Mouse (Mus musculus) c-Kit-positive CD71-negative TER-119-negative erythroid progenitor cells, embryonic 14.5 days (primary cell): ENCODE measurements around the gene Scn9a.

Source experiments
- DNase-seq: peaks from one replicate; pipeline ENCODE4 v3.0.0-alpha.2; 2013; ENCODE audit warnings: low read depth

The Scn9a gene

GRCm38 (mm10) chr2:66462458-66462857, 172.3 kb downstream of the Scn9a start:
- no peak for DNase-seq

- no peak for DNase-seq
Observed at GRCm38 (mm10) chr2:66440711-66441110, 194.1 kb downstream of the Scn9a start, which contains the start of gene Scn1a. Gene Scn1a (minus strand): TSS chr2:66440840.

DNA sequence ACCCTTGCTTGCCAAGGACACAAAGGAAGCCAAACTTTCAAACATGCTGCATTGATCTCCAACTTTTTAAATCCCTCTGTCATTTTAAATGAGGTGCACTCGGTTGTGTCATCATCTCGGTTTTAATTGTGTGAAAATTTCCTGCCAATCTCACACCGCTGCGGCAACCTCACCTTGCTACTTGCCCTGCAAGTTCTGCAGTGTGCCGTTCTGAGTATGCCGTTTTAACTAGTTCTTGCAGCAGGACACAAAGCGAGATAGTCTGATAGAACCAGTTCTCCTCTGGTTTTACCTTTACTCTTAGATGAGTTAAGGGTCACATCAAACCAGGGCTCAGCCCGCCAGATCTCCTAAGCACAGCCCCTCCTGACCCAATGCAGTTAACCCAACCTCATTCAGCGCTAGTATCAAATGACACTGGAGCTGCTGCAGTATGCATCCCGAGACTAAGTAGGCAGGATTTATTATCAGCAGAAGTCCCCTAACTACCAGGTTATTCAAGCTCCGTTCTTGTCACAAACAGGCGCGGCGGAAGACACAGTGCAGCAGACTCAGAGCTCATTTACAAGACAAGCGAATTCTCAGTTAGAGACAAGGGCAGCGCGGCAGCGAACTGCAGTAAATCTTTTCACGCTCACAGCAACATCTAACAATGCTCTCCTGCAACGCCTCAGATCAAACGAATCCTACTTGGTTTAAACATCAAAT, 194.8 kb downstream of the Scn9a start:
- DNase-seq: no peak

- DNase-seq: no peak
Observed at GRCm38 (mm10) chr2:66436286-66436685, 198.5 kb downstream of the Scn9a start.
